Mouse (Mus musculus) hindbrain, postnatal 0 days (tissue): ENCODE data around the gene Ccnd3. TPM values are rescaled to one million over a fixed set of nuclear protein-coding genes. Genes with fewer than 3 reads are reported as not detected.

Experiments
- ATAC-seq: fragments of 200-750 bp; cut with Nextera tagmentation; 2 replicates; pipeline ENCODE4 v1.8.0; 2017; ENCODE audit warnings: mild to moderate bottlenecking, moderate TSS enrichment, moderate library complexity
- DNase-seq: peaks from one replicate; pipeline ENCODE4 v3.0.0-alpha.2; 2015; ENCODE audit warnings: low spot score
- H3K27ac ChIP-seq: fragments of 300-500 bp; sonication (generic); 2 replicates; pipeline ENCODE4 v1.5.1; 2014; ENCODE audit warnings: mild to moderate bottlenecking
- H3K27me3 ChIP-seq: fragments of 300-500 bp; sonication (generic); 2 replicates; pipeline ENCODE4 v1.6.1; 2014; ENCODE audit warnings: low read length, mixed read lengths; ENCODE audit not compliant: insufficient read depth
- H3K36me3 ChIP-seq: fragments of 300-500 bp; sonication (generic); 2 replicates; pipeline ENCODE4 v1.6.1; 2014; ENCODE audit warnings: low read length, mixed read lengths; ENCODE audit not compliant: insufficient read depth
- H3K4me1 ChIP-seq: fragments of 300-500 bp; sonication (generic); 2 replicates; pipeline ENCODE4 v1.6.1; 2014; ENCODE audit warnings: antibody characterized with exemption, low read length, mixed read lengths; ENCODE audit not compliant: insufficient read depth
- H3K4me2 ChIP-seq: fragments of 300-500 bp; sonication (generic); 2 replicates; pipeline ENCODE4 v1.6.1; 2014; ENCODE audit warnings: low read depth, mild to moderate bottlenecking, low read length, moderate library complexity, mixed read lengths
- H3K4me3 ChIP-seq: fragments of 300-500 bp; sonication (generic); 2 replicates; pipeline ENCODE4 v1.5.1; 2014; ENCODE audit warnings: low read length
- H3K9ac ChIP-seq: fragments of 300-500 bp; sonication (generic); replicated peaks from 2 replicates; pipeline ENCODE4 v1.6.1; 2014; ENCODE audit warnings: mild to moderate bottlenecking, low read length, moderate library complexity, mixed read lengths
- H3K9me3 ChIP-seq: fragments of 300-500 bp; sonication (generic); 2 replicates; pipeline ENCODE4 v1.6.1; 2016; ENCODE audit warnings: low read length, mixed read lengths
- CTCF ChIP-seq: IDR thresholded peaks from 2 replicates; pipeline ENCODE4 v1.5.1; 2016; ENCODE audit warnings: antibody characterized with exemption, control low read depth, low read depth
- WGBS: fragments of 180-500 bp; shearing (Covaris S2); extraction: QIAGEN DNeasy Blood & Tissue Kit; methylation state at CpG from one replicate; pipeline ENCODE4 v1.1.7; 2014; 5-methylcytosine and 5-hydroxymethylcytosine counted together
- polyA plus RNA-seq: library from polyadenylated mRNA; unstranded; fragments of >200 nt; fragmentation: Nextera tagmentation; extraction: Ambion mirVana; gene quantifications from 2 replicates; pipeline ENCODE4 v1.2.1, GENCODE M21; 2015
- total RNA-seq: library from RNA; depleted of rRNA; stranded (reverse); fragments of >200 nt; gene quantifications from 2 replicates; pipeline ENCODE4 v1.2.3, GENCODE M21; 2014

The Ccnd3 gene
- total and polyA plus RNA-seq, 2 experiments from 2014 or later, result 63.4 to 71.5 TPM

DNA sequence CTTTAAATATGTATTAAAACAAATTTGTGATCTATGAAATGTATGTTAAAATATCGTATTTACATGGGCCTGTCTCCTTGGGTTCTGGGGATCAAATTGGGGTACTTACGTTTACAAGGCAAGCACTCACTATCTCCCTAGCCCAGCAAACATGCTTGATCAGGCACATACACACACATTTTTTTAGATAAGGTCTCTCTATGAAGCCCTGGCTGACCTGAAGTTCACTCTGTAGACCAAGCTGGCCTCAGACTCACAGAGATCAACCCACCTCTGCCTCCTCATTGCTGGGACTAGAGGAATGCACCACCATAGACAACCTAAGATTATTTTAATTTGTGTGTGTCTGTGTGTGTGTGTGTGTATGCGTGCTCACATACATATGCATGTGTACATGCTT lies 63.5 kb downstream of the Ccnd3 start:
- H3K4me1 ChIP-seq, result no peaks in the 10 kb centered on the region

GRCm38 (mm10) chr17:47568951-47569527 lies 64.2 kb downstream of the Ccnd3 start:
- Histone ChIP-seq H3K36me3 (no peaks in the 10 kb centered on the region), H3K4me2 (no peak overlapping the region), H3K27ac (no peak overlapping the region), H3K4me1 (no peaks in the 10 kb centered on the region), H3K27me3 (no peaks in the 10 kb centered on the region), H3K9ac (no peak overlapping the region), H3K4me3 (no peak overlapping the region), H3K9me3 (no peaks in the 10 kb centered on the region)
- WGBS, result 39% methylated on average over 10 of the region's 10 CpGs
- no peak for ATAC-seq
- no peak for DNase-seq
- no peak for TF ChIP-seq CTCF

More for the DNA sequence above, 63.5 kb downstream of the Ccnd3 start:
- Histone ChIP-seq H3K4me2 (no peak overlapping the region), H3K4me3 (no peak overlapping the region), H3K27ac (no peak overlapping the region), H3K27me3 (no peaks in the 10 kb centered on the region), H3K9ac (no peak overlapping the region), H3K36me3 (no peaks in the 10 kb centered on the region), H3K9me3 (no peaks in the 10 kb centered on the region)
- DNase-seq (no peak), ATAC-seq (no peak)
- 96% methylated on average over 3 of the region's 3 CpGs for WGBS
- TF ChIP-seq CTCF, result no peak

DNA sequence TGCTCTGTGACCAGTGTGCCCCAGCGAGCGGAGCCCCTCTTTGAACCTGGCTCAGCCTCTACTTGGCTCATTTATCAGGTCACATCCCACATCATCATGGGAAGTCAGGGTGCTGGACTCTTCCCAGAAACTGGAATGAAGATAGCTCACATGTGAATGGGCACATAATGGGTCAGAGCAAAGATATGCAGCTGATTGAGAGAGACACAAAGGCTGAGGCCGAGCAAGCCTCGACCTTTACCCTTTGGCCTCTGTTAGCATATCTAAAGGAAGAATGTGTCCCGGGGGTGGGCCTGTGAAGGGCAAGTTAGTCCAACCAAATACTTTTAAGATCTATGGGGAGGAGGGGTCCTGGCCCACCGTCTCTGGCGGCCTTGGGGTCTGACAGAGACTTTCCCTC lies 66.8 kb downstream of the Ccnd3 start:
- Histone ChIP-seq H3K9ac (no peak overlapping the region), H3K36me3 (no peaks in the 10 kb centered on the region), H3K27ac (no peak overlapping the region), H3K4me2 (no peak overlapping the region), H3K9me3 (no peaks in the 10 kb centered on the region), H3K27me3 (no peaks in the 10 kb centered on the region), H3K4me3 (no peak overlapping the region), H3K4me1 (no peaks in the 10 kb centered on the region)
- DNase-seq, result no peak
- TF ChIP-seq CTCF, result no peak
- WGBS, result 16% methylated on average over 7 of the region's 7 CpGs
- ATAC-seq, result no peak

- Histone ChIP-seq H3K27me3 (no peaks in the 10 kb centered on the region), H3K27ac (no peak overlapping the region), H3K9ac (no peak overlapping the region), H3K4me3 (no peak overlapping the region), H3K9me3 (no peaks in the 10 kb centered on the region), H3K36me3 (no peaks in the 10 kb centered on the region), H3K4me1 (no peaks in the 10 kb centered on the region), H3K4me2 (no peak overlapping the region)
- DNase-seq (no peak), ATAC-seq (no peak)
- TF ChIP-seq CTCF, result no peak
Measured at GRCm38 (mm10) chr17:47572436-47572835, 67.6 kb downstream of the Ccnd3 start.

DNA sequence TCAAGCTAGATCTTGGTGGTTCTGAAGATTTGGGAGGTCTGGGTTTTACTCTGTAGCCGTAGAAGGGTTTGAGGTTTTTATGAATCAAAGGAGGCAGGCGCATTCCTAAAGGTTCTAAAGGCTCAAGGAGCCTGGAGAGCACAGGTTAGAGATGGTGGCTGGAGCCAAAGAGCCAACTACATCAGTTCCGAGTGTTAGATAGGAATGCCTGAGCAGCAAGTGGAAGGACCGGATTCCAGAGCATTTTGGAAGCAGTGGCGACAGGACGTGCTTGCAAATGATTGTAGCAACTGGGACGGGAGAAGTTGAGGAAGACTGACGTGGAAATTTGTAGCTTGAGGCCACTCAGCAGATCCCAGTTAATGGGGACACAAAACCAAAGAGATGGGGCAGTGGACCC lies 69.2 kb downstream of the Ccnd3 start:
- 81% methylated on average over 8 of the region's 8 CpGs for WGBS
- Histone ChIP-seq H3K27me3 (no peaks in the 10 kb centered on the region), H3K36me3 (no peaks in the 10 kb centered on the region), H3K27ac (no peak overlapping the region), H3K9me3 (no peaks in the 10 kb centered on the region), H3K9ac (no peak overlapping the region), H3K4me1 (no peaks in the 10 kb centered on the region), H3K4me3 (no peak overlapping the region), H3K4me2 (no peak overlapping the region)
- DNase-seq, result no peak
- ATAC-seq, result no peak
- TF ChIP-seq CTCF, result no peak

DNA sequence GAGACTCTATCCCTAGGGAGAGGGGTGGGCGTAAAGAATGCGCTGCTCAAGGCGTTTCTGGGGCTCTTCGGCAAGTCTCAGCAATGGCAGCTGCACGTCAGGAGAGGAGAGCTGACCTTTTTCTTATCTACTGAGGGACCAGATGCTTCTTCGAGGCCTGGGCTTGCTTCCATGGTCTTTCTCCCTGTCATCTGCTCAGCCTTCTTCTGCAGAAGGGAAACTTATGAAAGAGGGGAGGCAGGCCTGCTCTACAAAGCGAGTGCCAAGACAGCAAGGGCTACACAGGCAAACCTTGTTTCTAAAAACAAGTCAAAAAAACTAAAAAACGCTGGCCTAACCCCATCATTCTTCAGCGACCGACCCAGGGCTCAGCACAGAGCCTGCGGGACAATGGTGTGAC lies 70.0 kb downstream of the Ccnd3 start:
- H3K4me1 ChIP-seq, result no peaks in the 10 kb centered on the region
- no peak overlapping the region for H3K4me3 ChIP-seq
- DNase-seq (no peak), ATAC-seq (no peak)
- no peak overlapping the region for H3K9ac ChIP-seq
- H3K9me3 ChIP-seq, result no peaks in the 10 kb centered on the region
- no peaks in the 10 kb centered on the region for H3K27me3 ChIP-seq
- H3K4me2 ChIP-seq, result no peak overlapping the region
- WGBS, result 64% methylated on average over 11 of the region's 11 CpGs
- H3K36me3 ChIP-seq, result no peaks in the 10 kb centered on the region
- TF ChIP-seq CTCF, result no peak
- H3K27ac ChIP-seq, result no peak overlapping the region

GRCm38 (mm10) chr17:47578655-47579054 lies 73.8 kb downstream of the Ccnd3 start:
- no peak for TF ChIP-seq CTCF
- Histone ChIP-seq H3K27ac (no peak overlapping the region), H3K4me3 (no peak overlapping the region), H3K4me1 (no peaks in the 10 kb centered on the region), H3K36me3 (no peaks in the 10 kb centered on the region), H3K27me3 (no peaks in the 10 kb centered on the region), H3K9me3 (no peaks in the 10 kb centered on the region), H3K9ac (no peak overlapping the region), H3K4me2 (no peak overlapping the region)
- ATAC-seq (no peak), DNase-seq (no peak)
- 90% methylated on average over 6 of the region's 6 CpGs for WGBS
